Comparison of ENCODE assay signal across 16 mouse cellular contexts in the genomic region with DNA sequence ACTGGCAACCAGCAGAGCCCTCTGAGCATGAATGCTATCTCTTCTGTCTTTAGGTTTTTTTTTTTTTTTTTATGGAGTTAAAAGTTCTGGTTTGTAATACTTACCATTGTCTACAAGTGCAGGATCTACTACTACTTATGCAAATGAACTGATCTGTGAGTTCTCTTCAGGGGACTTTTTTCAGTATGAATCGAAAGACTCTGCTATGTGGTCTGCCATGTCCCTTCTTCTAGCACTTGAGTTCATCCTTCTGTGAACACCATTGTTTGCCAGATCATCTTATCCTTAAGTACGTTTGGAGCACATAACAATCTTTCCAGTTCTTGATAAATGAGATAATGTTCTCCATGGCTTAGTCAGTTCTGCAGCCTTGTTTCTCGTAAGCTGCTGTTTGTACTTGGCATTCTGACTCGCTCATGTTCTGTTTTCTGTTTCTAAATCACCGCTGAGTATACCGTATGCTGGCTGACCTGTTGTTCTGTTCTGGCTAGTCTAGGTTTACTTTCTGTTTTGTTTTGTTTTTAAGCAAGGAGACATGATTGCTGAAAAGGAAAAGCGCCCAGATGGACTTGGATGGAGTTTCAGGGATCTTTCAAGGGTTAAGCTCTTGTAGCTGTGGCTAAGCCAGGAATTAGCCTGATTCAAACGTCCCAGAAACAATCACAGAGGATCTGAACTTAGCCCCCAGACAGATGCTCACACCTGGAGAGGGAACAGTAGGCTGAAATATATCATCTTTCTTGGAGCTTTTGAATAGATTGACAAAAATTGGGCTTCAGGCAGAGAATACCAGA. TPM values are rescaled to one million over a fixed set of nuclear protein-coding genes. Genes with fewer than 3 reads are reported as not detected.
DNase-seq lines count a peak whose midpoint lies in the region; TF ChIP-seq lines count a peak whose summit lies in the region.
"Had no signal": no experiment of that assay in that cellular context is flagged by ENCODE, and none has a peak within 500 bp of the region (broad histone marks: within the 10 kb centered on the region; RNA-seq: fewer than 3 reads in every experiment).

No protein-coding gene starts in this region.

- TF ChIP-seq CTCF in gastrocnemius, adult 2 months (IDR thresholded peaks at IDR 0.05): no peak

- H3K27me3 ChIP-seq in splenic B cell, adult 2 months (ENCODE audit: control insufficient read depth, insufficient read depth, low read length, poor library complexity, severe bottlenecking): no peaks in the 10 kb centered on the region
- H3K27me3 ChIP-seq: limb, embryonic 12.5 days; liver, embryonic 15.5 days; neural tube, embryonic 15.5 days had no signal

- DNase-seq in gastrocnemius, adult 2 months: no peak
- no peak for DNase-seq in gastrocnemius, postnatal 36 days
- peak; percentile 54 for DNase-seq in 3T3-L1 (ENCODE audit: low read depth, low spot score)
- peak; percentile 38 for DNase-seq in splenic B cell, adult 2 months (ENCODE audit: low read depth, low spot score)
- DNase-seq in embryo, embryonic 10.5 days (ENCODE audit: low spot score): no peak
- DNase-seq in cerebellum, postnatal 14 days: no peak
- DNase-seq: cerebellum, adult 9-11 months; embryo, embryonic 11 days; lung, postnatal 14 days; thymus, postnatal 14 days had no signal

- intact Hi-C loops in gastrocnemius, adult 2 months (cut with DNase I): no loop called here
- intact Hi-C loops in gastrocnemius, postnatal 36 days (cut with DNase I): no loop called here

- no peaks in the 10 kb centered on the region for H3K4me1 ChIP-seq in brown adipose tissue, adult 24 weeks (ENCODE audit: control insufficient read depth, insufficient read depth, insufficient read length, low read length)
- H3K4me1 ChIP-seq: liver, embryonic 15.5 days; neural tube, embryonic 15.5 days had no signal

- peak overlapping the region; percentile 12 for H3K27ac ChIP-seq in gastrocnemius, adult 2 months
- peak overlapping the region; percentile 35; the same call in 1 of the 2 replicates for H3K27ac ChIP-seq in brown adipose tissue, adult 24 weeks (replicated peaks; ENCODE audit: low read depth, low read length)
- H3K27ac ChIP-seq: left cerebral cortex, adult 2 months; limb, embryonic 12.5 days; liver, embryonic 15.5 days; neural tube, embryonic 15.5 days had no signal

- no peaks in the 10 kb centered on the region for H3K36me3 ChIP-seq in splenic B cell, adult 2 months (ENCODE audit: control insufficient read depth, insufficient read depth, low read length, poor library complexity, severe bottlenecking)
- H3K36me3 ChIP-seq: hindbrain, embryonic 10.5 days; limb, embryonic 12.5 days; liver, embryonic 15.5 days; neural tube, embryonic 15.5 days had no signal

- peak overlapping the region; percentile 46 for H3K4me3 ChIP-seq in gastrocnemius, adult 2 months
- no peak overlapping the region; the same call in 1 of the 2 replicates for H3K4me3 ChIP-seq in brown adipose tissue, adult 24 weeks (ENCODE audit: insufficient read depth, low read depth, low read length)
- H3K4me3 ChIP-seq: hindbrain, embryonic 10.5 days; left cerebral cortex, adult 2 months; limb, embryonic 12.5 days; liver, embryonic 15.5 days; neural tube, embryonic 15.5 days had no signal

RNA-seq across cellular contexts. Expression of gene Lekr1, which starts 40.3 kb away (rescaled TPM):
- under 1 TPM; 0.23 to 0.31 TPM for total RNA-seq in gastrocnemius, adult 2 months (2021)
- under 1 TPM; 0.35 to 0.48 TPM for total RNA-seq in gastrocnemius, postnatal 36 days (2021)
- polyA plus RNA-seq in brown adipose tissue, adult 24 weeks (2012; ENCODE audit: insufficient read depth, insufficient read length, missing spikeins): 5.7 and 7.6 TPM in 2 replicates

Comparison
In these comparisons a context has a peak if more than half of its experiments do, and no peak if none do; other contexts are left out.
1. DNase-seq: peak in 3T3-L1 (single experiment) and splenic B cell, adult 2 months (single experiment); none in gastrocnemius, adult 2 months (single experiment), gastrocnemius, postnatal 36 days (0 of 2), embryo, embryonic 10.5 days (single experiment) and cerebellum, postnatal 14 days (0 of 2).